Mouse (Mus musculus) CH12.LX (cell line): ENCODE data around the gene Acox2.

ENCODE experiments used
- CTCF ChIP-seq, 2 experiments: IDR thresholded peaks in 1 of 2; conservative IDR thresholded peaks in 1 of 2; 2 replicates each; pipeline ENCODE4 v1.5.1; 2011 to 2012; ENCODE audit warnings: low read depth in 2 of 2, low read length in 2 of 2, improper control_type of control experiment in 1 of 2, inconsistent platforms in 1 of 2, mild to moderate bottlenecking in 1 of 2, moderate library complexity in 1 of 2
- EP300 ChIP-seq: IDR thresholded peaks from 2 replicates; pipeline ENCODE4 v1.6.1; 2011; ENCODE audit warnings: low read length, improper control_type of control experiment
- MXI1 ChIP-seq: IDR thresholded peaks from 2 replicates; pipeline ENCODE4 v1.6.1; 2011; ENCODE audit warnings: mild to moderate bottlenecking, low read depth, low read length, improper control_type of control experiment
- NELFE ChIP-seq: IDR thresholded peaks from 2 replicates; pipeline ENCODE4 v1.6.1; 2011; ENCODE audit warnings: low read depth, low read length, improper control_type of control experiment
- NRF1 ChIP-seq: IDR thresholded peaks from 2 replicates; pipeline ENCODE4 v1.6.1; 2014; ENCODE audit warnings: low read depth, mild to moderate bottlenecking, inconsistent platforms, low read length, improper control_type of control experiment, moderate library complexity
- PAX5 ChIP-seq: IDR thresholded peaks from 2 replicates; pipeline ENCODE4 v1.6.1; 2012; ENCODE audit warnings: low read length, inconsistent platforms, mixed read lengths
- POLR2A ChIP-seq: IDR thresholded peaks from 2 replicates; pipeline ENCODE4 v1.6.1; 2011; ENCODE audit warnings: low read depth, mild to moderate bottlenecking, improper control_type of control experiment, low read length
- RAD21 ChIP-seq: IDR thresholded peaks from 2 replicates; pipeline ENCODE4 v1.6.1; 2011; ENCODE audit warnings: low read depth, mild to moderate bottlenecking, low read length, improper control_type of control experiment, moderate library complexity
- ZNF384 ChIP-seq: IDR thresholded peaks from 2 replicates; pipeline ENCODE4 v1.6.1; 2012; ENCODE audit warnings: low read depth, low read length, improper control_type of control experiment, inconsistent platforms

GRCm38 (mm10) chr14:8264378-8264777 lies 5.2 kb upstream of the Acox2 start:
- TF ChIP-seq CTCF (conservative IDR thresholded peaks at IDR 0.05 in 1 of 2, IDR thresholded peaks at IDR 0.05 in 1 of 2; ENCODE audit: low read depth in 2 of 2, low read length in 2 of 2): no peak
- no peak for TF ChIP-seq EP300
- TF ChIP-seq NRF1: no peak
- no peak for TF ChIP-seq ZNF384
- TF ChIP-seq MXI1: no peak
- no peak for TF ChIP-seq POLR2A
- TF ChIP-seq NELFE: no peak
- TF ChIP-seq PAX5: no peak
- TF ChIP-seq RAD21: no peak
